Mouse (Mus musculus): ENCODE data around the gene Wnt9b.

DNA sequence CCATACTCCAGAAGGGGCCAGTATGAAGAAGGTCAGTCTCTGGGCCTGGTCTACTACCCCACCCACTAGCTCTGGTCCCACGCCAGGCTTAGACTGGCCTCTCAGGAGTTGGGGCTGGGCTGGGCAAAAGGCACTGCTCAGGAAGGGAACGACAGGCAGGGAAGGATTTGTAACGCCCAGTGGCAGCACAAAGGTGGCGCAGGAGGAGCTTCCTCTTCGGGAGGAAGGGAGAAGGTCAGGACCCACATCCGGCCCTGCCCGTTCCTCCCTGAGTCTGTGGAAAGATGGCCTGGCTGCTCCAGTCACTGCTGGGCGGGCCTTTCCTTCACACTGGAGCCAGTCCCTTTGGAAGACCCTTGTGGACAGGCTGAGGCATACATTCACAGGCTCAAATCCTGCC is 42.6 kb downstream of the Wnt9b start:
- no peak for TF ChIP-seq TAL1 (IDR thresholded peaks at IDR 0.05; ENCODE audit: low read length)
- no peak for TF ChIP-seq GATA1 (IDR thresholded peaks at IDR 0.05; ENCODE audit: low read length)

All from erythroblast, embryonic 14.5 days (primary cell).